Mouse (Mus musculus): Measurements from ENCODE around the gene Pfkfb4. TPM values are rescaled to one million over a fixed set of nuclear protein-coding genes. Genes with fewer than 3 reads are reported as not detected.

Gene Pfkfb4
- total RNA-seq, 2 experiments from 2014 or later = 10.9 to 11.8 TPM

DNA sequence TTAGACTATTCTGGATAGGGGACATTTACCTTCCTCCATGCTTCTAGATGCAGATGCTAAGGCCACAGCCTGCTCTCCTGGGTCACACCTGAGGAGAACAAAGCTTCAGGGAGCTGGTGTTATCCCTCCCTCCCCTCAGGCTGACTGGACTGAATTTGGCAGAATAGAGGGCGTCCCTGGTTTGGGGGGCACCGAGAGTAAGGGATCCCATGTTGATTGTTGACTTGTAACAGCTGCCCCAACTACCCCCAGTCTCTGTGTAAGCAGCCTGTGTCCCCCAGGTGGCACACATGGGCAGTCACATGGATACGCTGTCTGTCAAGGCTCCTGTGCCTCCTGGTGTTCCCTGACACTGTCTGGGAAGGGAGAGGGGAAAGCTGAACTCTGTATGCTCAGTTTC, 36.8 kb downstream of the Pfkfb4 start:
- no peak overlapping the region for H3K4me3 ChIP-seq
- DNase-seq (ENCODE audit: low spot score in 2 of 2) = no peak
- TF ChIP-seq CTCF (conservative IDR thresholded peaks at IDR 0.05) = no peak
- no peak overlapping the region for H3K27ac ChIP-seq

DNA sequence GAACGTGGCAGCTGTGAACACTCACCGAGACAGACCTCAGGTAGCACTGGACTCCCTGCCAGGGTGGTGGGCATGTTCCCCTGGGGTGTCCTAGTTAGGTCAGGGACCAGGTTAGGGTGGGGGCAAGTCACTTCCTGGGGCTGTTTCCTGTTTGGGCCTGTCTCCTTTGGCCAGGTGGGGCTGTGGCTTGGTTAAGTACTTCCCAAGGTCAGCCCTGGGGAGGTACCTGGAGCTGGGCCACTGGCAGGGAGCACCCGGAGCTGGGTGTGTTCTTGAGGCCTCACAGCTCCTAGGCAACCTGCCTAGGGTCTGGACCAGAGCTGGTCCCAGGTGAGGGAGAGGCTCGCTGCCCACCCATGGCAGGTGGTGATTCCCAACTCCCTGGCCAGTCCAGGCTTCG, 37.3 kb downstream of the Pfkfb4 start:
- Histone ChIP-seq H3K27ac (no peak overlapping the region), H3K4me3 (no peak overlapping the region)
- TF ChIP-seq CTCF (conservative IDR thresholded peaks at IDR 0.05) = no peak
- no peak for DNase-seq (ENCODE audit: low spot score in 2 of 2)

DNA sequence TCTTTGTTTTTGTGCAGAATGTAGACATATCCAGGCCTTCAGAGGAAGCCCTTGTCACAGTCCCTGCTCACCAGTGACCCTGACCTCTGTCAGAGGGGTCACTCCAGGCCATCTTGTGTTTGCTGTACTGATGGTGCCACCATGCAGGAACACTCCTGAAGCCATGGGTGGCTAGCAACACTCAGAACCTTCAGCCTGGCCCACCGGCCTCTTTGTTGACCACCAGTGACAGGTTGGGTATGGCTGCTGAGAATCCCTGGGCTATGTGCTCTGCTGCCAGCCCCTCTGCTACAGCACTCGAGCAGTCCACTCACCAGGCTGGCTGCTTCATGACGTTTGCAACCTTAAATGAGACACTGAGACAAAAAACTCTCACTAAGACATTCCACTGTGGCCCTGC, 38.7 kb downstream of the Pfkfb4 start:
- no peak for DNase-seq (ENCODE audit: low spot score in 2 of 2)
- TF ChIP-seq CTCF (conservative IDR thresholded peaks at IDR 0.05) = no peak
- no peak overlapping the region for H3K4me3 ChIP-seq
- no peak overlapping the region for H3K27ac ChIP-seq

DNA sequence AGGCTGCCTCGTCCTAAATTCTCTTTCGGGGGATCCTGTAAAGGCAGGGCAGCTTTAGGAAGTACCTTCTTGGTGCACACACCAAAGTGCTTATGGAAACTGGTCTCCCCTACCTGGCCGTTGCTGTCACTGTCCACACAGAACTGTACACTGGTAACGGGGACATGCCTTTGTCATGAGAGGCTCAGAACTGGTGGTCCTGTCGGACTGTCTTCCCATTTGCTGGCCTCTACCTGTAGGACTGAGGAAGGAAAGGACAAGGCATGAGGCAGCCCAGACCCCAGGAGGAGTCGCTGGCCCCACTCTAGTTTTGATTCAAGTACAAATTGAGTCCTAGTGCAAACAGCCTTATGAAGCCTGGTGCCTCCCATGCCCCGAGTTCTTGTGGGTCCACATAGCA, 39.4 kb downstream of the Pfkfb4 start:
- TF ChIP-seq CTCF (conservative IDR thresholded peaks at IDR 0.05) = no peak
- no peak overlapping the region for H3K4me3 ChIP-seq
- H3K27ac ChIP-seq = no peak overlapping the region
- no peak for DNase-seq (ENCODE audit: low spot score in 2 of 2)

DNA sequence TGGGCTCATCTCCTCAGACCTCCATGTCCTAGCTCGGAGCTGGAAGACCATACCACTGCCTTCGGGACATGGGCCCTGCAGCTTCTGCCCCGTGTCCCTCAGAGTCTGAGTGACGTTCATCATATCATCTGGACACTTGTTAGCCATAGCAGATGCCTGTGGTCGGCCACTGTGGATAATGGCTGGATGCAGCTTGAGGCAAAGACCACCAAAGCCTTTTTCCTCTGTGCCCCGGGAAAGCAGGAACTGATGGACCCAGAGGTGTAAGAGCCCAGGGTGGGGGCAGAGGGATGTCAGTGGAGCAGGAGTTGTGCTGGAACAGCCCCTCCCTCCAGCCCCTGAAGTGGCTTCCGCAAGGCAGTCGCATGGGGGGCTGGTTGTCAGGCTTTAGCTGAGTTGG, 40.1 kb downstream of the Pfkfb4 start:
- TF ChIP-seq CTCF (conservative IDR thresholded peaks at IDR 0.05) = no peak
- DNase-seq (ENCODE audit: low spot score in 2 of 2) = no peak
- Histone ChIP-seq H3K27ac (no peak overlapping the region), H3K4me3 (no peak overlapping the region)

DNA sequence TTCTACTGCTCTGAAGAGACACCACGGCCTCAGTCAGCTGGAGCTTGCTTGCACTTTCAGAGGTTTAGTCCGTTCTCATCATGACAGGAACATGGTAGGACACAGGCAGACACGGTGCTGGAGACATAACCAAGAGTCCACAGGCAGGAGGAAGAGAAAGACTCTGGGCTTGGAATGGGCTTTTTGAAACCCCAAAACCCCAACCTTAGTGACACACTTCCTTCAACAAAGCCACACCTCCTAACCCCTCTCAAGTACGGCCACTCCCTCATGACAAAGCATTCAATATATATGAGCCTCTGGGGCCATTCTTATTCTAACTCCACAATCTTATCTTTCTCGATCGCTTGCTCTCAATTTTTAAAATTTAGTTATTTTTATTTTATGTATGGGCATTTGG, 40.9 kb downstream of the Pfkfb4 start:
- Histone ChIP-seq H3K4me3 (no peak overlapping the region), H3K27ac (no peak overlapping the region)
- no peak for TF ChIP-seq CTCF (conservative IDR thresholded peaks at IDR 0.05)
- DNase-seq (ENCODE audit: low spot score in 2 of 2) = no peak

DNA sequence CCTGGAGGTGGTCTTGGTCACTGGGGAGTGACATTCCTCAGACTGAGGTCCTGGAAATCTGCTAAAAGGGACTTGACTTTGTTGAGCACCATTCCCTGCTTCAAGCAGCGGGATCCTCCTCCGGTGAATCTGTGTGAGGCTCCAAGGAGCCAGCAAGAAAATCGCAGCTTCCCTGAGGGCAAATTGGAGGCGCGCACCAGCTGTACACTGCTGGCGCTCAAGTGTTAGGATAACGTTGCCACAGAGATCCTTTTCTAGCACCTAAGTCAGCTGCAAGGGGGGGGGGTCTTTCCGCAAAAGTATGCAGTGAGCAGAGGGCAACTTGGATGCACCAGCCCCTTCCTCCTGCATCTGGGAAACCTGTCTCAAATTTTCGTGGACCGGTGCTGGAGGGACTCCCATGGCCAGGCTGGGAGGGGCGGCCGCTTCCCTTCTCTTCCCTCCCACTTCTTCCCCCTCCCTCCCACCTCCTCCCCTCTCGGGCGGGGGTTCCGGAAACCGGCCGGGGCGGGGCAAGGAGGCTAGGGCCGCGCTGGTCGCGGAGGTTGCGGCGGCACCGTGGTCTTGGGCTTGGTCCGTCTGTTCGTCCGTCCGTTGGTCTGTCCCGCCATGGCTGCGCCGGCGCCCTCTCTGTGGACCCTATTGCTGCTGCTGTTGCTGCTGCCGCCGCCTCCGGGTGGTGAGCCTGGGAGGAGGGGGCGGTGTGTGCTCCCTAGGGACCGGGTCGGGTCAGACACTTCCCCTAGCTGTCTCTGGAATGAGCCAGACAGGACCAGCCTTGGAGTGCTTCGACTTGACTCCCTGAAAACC, 46.7 kb downstream of the Pfkfb4 start, which contains the start of gene Shisa5:
Shisa5 (plus strand) TSS at position 480 of the 810 bp plus-strand sequence.
- H3K4me3 ChIP-seq = peak within 1 kb of the TSS; percentile 71
- peak within 1 kb of the TSS; percentile 73 for H3K27ac ChIP-seq
- no peak for DNase-seq (ENCODE audit: low spot score in 2 of 2)
- TF ChIP-seq CTCF (conservative IDR thresholded peaks at IDR 0.05) = no peak

DNA sequence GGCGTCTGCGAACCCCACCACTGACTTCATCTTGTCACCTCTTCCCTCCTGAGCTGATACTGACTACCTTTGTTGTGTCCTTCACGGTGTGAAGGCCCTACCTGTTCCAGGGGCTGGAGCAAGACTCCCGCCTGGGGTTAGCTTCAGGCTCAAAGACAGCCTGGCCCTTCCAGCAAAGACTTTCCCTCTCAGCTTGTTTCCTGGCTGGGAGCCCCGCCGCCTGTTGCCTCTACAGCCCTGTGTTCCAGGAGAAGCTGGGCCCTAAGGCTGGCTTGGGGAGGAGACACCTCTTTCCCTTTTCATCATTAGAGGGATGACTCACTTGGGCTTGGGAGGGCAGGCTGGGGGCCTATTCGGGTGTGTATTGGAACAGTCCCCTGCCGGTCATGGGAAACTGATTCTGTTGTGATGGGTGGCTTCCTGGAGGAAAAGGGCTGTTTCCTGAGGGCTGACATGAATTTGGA, 47.4 kb downstream of the Pfkfb4 start:
- no peak for TF ChIP-seq CTCF (conservative IDR thresholded peaks at IDR 0.05)
- Histone ChIP-seq H3K27ac (peak overlapping the region; percentile 73), H3K4me3 (peak overlapping the region; percentile 71)
- no peak for DNase-seq (ENCODE audit: low spot score in 2 of 2)

DNA sequence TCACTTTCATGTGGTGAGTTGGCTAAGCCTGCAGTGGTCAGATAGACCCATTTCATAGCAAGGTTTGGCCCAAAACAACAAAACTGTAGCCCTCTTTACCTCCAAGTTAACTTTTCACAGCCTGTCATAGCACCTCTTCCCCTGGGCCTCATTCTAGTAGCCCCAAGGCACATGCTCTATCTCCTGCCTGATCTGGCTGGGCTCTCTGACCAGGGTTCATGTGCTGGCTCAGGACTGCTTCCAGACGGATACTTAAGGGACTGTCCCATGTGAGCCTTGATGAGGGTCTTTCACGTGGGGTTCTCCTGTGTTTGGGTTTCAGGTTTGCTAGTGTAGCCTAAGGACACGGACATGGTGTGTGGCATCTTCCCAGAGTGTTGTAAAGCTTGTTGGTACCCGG, 48.1 kb downstream of the Pfkfb4 start:
- H3K27ac ChIP-seq = no peak overlapping the region
- no peak overlapping the region for H3K4me3 ChIP-seq
- DNase-seq (ENCODE audit: low spot score in 2 of 2) = no peak
- TF ChIP-seq CTCF (conservative IDR thresholded peaks at IDR 0.05) = no peak

DNA sequence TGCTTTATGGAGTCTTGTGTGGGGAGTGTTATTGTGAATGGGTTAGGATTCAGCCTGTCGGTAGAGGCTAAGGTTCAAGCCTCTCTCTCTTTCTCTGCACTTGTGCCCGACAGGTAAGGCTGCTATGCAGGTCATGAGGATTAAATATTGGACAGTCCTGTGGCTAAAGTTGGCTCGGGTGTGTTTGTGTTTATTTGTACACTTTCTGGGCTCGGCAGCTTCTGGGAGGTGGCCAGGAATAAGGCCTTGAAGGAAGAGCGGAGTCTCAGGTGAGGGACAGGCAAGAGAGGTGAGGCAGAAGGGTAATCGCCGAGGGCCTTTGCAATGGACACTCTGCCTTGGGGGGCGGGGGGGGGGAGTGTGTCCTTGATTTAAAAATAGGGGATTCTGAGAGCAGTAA, 48.6 kb downstream of the Pfkfb4 start:
- TF ChIP-seq CTCF (conservative IDR thresholded peaks at IDR 0.05) = no peak
- no peak overlapping the region for H3K27ac ChIP-seq
- H3K4me3 ChIP-seq = no peak overlapping the region
- no peak for DNase-seq (ENCODE audit: low spot score in 2 of 2)

DNA sequence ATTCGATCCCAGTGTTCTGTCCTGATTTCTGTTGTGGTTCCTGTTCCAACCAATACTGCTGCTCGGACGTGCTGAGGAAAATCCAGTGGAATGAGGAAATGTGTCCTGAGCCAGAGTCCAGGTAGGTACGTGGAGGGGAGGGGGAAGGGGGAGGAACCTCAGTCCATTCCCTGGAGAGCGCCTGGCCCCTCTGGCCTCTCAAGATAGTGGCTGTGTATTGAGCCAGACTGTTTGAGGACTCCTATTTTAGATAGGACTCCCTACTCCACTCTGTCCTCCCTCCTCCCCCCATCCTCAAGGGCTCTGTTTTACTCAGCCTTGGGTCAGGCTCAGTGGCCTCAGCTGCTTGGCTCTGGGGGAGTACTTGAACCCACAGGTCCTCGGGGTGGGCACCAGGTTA, 49.3 kb downstream of the Pfkfb4 start:
- no peak overlapping the region for H3K4me3 ChIP-seq
- DNase-seq (ENCODE audit: low spot score in 2 of 2) = no peak
- no peak for TF ChIP-seq CTCF (conservative IDR thresholded peaks at IDR 0.05)

DNA sequence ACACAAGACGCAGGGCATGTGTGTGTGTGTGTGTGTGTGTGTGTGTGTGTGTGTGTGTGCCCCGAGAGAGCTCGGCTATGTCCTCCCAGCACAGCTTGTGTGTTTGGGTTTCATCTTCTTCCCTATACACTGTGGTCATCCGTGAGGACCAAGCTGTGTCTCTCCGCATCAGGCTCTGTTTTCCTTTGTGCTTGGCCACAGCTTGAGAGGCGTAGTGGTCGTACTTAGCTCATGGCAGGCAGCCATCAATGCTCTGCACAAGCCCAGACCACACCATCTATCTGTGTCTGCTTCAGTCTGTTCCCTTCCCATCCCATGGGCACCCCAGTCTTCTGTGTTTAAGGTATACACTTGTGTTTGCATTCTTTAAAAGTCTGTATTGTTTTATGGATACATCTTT, 49.8 kb downstream of the Pfkfb4 start:
- no peak overlapping the region for H3K27ac ChIP-seq
- H3K4me3 ChIP-seq = no peak overlapping the region
- TF ChIP-seq CTCF (conservative IDR thresholded peaks at IDR 0.05) = no peak
- DNase-seq (ENCODE audit: low spot score in 2 of 2) = no peak

More for the DNA sequence above, 49.3 kb downstream of the Pfkfb4 start:
- no peak overlapping the region for H3K27ac ChIP-seq

DNA sequence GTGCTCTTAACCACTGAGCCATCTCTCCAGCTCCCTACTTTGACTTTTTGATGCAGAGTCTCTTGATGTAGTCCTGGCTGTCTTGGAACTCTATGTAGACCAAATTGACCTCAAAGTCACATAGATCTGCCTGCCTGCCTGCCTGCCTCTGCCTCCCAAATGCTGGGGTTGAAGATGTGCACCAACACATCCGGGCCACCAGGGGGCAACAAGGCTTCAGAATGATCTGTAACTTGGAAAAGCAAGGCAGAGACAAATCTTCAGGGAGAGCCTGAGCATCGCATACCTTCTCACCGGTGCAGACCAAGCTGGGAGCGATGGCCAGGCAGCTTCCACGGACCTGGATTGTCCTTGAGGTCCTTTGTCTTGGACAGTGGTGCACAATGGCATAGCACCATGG, 54.7 kb downstream of the Pfkfb4 start:
- Histone ChIP-seq H3K27ac (no peak overlapping the region), H3K4me3 (no peak overlapping the region)
- DNase-seq (ENCODE audit: low spot score in 2 of 2) = no peak
- peak; percentile 79 for TF ChIP-seq CTCF (conservative IDR thresholded peaks at IDR 0.05)

DNA sequence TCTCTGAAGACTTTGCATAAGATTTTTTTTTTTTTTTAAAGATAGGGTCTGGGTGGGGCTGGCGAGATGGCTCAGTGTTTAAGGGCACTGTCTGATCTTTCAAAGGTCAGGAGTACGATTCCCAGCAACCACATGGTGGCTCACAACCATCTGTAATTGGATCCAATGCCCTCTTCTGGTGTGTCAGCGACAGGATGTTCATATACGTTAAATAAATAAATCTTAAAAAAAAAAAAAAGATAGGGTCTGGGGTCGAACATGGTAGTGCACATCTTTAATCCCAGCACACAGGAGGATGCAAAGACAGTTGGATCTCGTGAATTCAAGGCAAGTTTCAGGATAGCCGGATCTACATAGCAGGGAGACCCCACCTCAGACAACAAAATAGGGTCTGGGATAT, 57.7 kb downstream of the Pfkfb4 start:
- Histone ChIP-seq H3K27ac (no peak overlapping the region), H3K4me3 (no peak overlapping the region)
- no peak for TF ChIP-seq CTCF (conservative IDR thresholded peaks at IDR 0.05)
- DNase-seq (ENCODE audit: low spot score in 2 of 2) = no peak
